Mouse (Mus musculus) ES-Bruce4 (cell line): ENCODE results near the gene Foxn1. TPM values are rescaled to one million over a fixed set of nuclear protein-coding genes. Genes with fewer than 3 reads are reported as not detected.

Source experiments
- H3K27ac ChIP-seq: 2 replicates; pipeline ENCODE4 v1.5.1; 2012; ENCODE audit warnings: low read length, inconsistent platforms; ENCODE audit not compliant: insufficient read depth
- H3K27me3 ChIP-seq: 2 replicates; pipeline ENCODE4 v1.6.1; 2012; ENCODE audit warnings: mild to moderate bottlenecking, low read length, inconsistent platforms; ENCODE audit not compliant: control insufficient read depth, poor library complexity, insufficient read depth, severe bottlenecking
- H3K36me3 ChIP-seq: 2 replicates; pipeline ENCODE4 v1.6.1; 2012; ENCODE audit warnings: inconsistent platforms, mild to moderate bottlenecking, low read length, moderate library complexity; ENCODE audit not compliant: control insufficient read depth, poor library complexity, insufficient read depth, severe bottlenecking
- H3K4me1 ChIP-seq: one replicate; pipeline ENCODE4 v1.8.1; 2011; ENCODE audit warnings: low read length; ENCODE audit not compliant: control insufficient read depth, insufficient read depth
- H3K4me3 ChIP-seq: 2 replicates; pipeline ENCODE4 v1.5.1; 2011; ENCODE audit warnings: low read depth, mild to moderate bottlenecking, low read length
- H3K9ac ChIP-seq: 2 replicates; pipeline ENCODE4 v1.6.1; 2012; ENCODE audit warnings: low read depth, mild to moderate bottlenecking, inconsistent platforms; ENCODE audit not compliant: poor library complexity, severe bottlenecking
- H3K9me3 ChIP-seq: replicated peaks from 2 replicates; pipeline ENCODE4 v1.6.1; 2012; ENCODE audit warnings: mild to moderate bottlenecking, low read length, inconsistent platforms; ENCODE audit not compliant: control insufficient read depth, poor library complexity, insufficient read depth, severe bottlenecking
- CTCF ChIP-seq: IDR thresholded peaks from one replicate; pipeline ENCODE4 v1.8.1; 2011; ENCODE audit warnings: low read depth, low read length
- EP300 ChIP-seq: IDR thresholded peaks from 2 replicates; pipeline ENCODE4 v1.6.1; 2011; ENCODE audit warnings: low read depth, low read length; ENCODE audit not compliant: insufficient read depth
- POLR2A ChIP-seq: IDR thresholded peaks from one replicate; pipeline ENCODE4 v1.8.1; 2011; ENCODE audit warnings: low read length; ENCODE audit not compliant: insufficient read depth
- polyA plus RNA-seq: library from polyadenylated mRNA; stranded (reverse); fragments of >200 nt; gene quantifications from 2 replicates; pipeline ENCODE4 v1.2.4, GENCODE M21; 2011; ENCODE audit warnings: low read depth; ENCODE audit not compliant: missing spikeins, insufficient read depth, insufficient read length

Gene Foxn1
- polyA plus RNA-seq, 1 experiment: not detected

DNA sequence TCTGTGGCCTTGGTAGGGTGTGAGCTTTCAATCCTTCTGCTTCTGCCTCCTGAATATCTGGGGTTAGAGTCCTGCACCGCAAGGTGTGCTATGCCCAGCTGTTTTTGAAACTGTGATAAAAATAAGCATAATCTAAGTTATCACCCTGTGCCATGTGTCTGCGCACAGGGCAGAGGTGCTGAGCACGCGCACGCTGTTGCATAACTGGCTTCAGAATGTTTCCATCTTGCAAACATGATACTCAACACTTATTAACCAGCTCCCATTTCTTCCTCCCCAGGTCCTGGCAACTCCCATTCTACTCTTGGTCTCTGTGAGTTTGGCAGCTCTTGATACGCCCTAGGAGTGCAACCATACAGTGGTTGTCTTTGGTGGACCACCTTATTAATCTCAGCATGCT lies 41.3 kb upstream of the Foxn1 start:
- H3K9me3 ChIP-seq: no peaks in the 10 kb centered on the region
- H3K36me3 ChIP-seq: no peaks in the 10 kb centered on the region
- no peaks in the 10 kb centered on the region for H3K27me3 ChIP-seq
- H3K4me1 ChIP-seq: peaks cover 3% of the 10 kb centered on the region
- H3K9ac ChIP-seq: no peak overlapping the region
- no peak overlapping the region for H3K27ac ChIP-seq
- TF ChIP-seq EP300 (no peak), CTCF (no peak), POLR2A (no peak)
- no peak overlapping the region for H3K4me3 ChIP-seq

DNA sequence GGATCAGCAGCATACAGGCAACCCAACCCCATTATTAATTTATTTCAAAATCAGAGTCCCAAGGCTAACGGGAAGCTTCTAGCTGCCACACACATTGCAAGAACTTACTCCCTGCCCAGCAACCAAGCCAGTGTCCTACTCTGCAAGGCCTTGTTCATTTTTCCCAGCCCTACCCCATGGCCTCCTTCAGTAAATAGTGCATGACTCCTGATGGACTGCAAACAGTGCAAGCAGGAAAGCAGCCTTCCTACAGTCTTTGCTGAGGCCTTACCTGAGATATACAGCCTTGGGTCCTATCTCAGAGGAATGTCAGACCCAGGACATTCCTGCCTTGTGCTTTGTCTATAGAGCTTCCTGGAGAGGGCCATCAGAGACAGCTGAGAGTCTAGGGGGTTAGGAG lies 39.2 kb upstream of the Foxn1 start:
- no peaks in the 10 kb centered on the region for H3K27me3 ChIP-seq
- H3K9me3 ChIP-seq: no peaks in the 10 kb centered on the region
- no peak overlapping the region for H3K4me3 ChIP-seq
- no peak overlapping the region for H3K27ac ChIP-seq
- no peak overlapping the region for H3K9ac ChIP-seq
- peaks cover 9% of the 10 kb centered on the region for H3K4me1 ChIP-seq
- no peak for TF ChIP-seq EP300
- no peak for TF ChIP-seq CTCF
- no peak for TF ChIP-seq POLR2A
- no peaks in the 10 kb centered on the region for H3K36me3 ChIP-seq

DNA sequence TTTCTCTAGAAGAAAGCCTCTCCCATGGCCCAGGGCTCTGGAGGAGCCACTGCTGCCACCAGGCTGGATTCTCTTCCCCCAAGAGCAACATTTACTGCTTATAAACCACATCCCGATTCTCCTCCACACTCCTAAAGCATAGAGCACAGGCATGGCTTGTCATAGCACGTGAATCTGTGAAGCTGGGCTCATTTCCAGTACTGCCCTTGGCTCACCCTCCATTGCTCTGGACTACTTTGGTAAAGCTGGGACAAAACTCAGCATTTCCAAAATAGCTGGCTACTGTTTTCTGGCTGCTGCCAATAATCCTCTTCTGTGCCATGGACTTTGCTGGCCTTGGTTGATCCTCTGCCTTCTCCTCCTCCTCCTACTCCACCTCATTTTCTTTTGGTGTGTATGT lies 38.0 kb upstream of the Foxn1 start:
- peaks cover 9% of the 10 kb centered on the region for H3K4me1 ChIP-seq
- H3K4me3 ChIP-seq: no peak overlapping the region
- H3K9me3 ChIP-seq: no peaks in the 10 kb centered on the region
- H3K36me3 ChIP-seq: no peaks in the 10 kb centered on the region
- H3K27ac ChIP-seq: no peak overlapping the region
- TF ChIP-seq CTCF: no peak
- no peak for TF ChIP-seq POLR2A
- TF ChIP-seq EP300: no peak
- H3K27me3 ChIP-seq: no peaks in the 10 kb centered on the region
- H3K9ac ChIP-seq: no peak overlapping the region

DNA sequence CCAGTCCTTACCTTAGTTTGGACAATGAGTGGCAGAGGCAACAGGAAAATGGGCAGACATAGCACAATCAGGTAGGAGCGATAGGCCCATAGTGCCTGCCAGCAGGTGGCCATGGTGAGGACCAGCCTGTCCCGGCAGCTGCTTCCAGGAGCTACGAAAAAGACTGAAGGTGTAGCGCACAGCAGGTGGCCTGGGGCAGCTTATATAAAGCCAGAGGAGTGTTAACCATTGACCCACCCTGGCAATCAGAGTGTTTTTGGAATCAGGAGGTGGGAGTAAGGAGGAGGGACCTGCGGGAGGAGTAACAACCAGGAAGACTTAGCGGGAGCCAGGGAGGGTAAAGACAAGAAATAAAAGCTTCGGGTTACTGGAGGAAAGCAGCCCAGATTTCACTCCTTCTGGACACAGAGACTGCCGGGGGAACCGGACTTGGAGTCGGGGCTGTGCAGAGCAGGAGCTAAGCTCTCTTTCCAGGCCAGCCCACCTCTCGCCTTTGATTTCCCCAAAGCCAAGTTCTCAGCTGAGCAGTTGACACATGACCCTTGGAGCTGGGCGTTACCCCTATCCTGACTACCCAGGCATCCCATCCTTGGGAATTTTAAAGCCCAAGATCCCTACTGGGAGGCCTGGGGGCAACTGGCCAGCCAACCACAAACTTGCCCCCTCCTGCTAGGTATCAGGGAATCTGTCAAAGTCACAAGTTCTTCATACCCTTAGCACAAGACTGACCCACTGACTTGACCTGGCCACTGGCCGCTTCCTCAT lies 35.9 kb upstream of the Foxn1 start, which contains the start of gene Slc13a2:
TSS of gene Slc13a2 (minus strand) at position 163 of the 765 bp plus-strand sequence.
- Histone ChIP-seq H3K36me3 (no peaks in the 10 kb centered on the region), H3K4me1 (peaks cover 9% of the 10 kb centered on the region), H3K4me3 (no peak within 1 kb of the TSS), H3K27ac (no peak within 1 kb of the TSS), H3K9ac (no peak within 1 kb of the TSS), H3K9me3 (no peaks in the 10 kb centered on the region), H3K27me3 (no peaks in the 10 kb centered on the region)
- no peak for TF ChIP-seq POLR2A
- no peak for TF ChIP-seq EP300
- TF ChIP-seq CTCF: peak; percentile 4

DNA sequence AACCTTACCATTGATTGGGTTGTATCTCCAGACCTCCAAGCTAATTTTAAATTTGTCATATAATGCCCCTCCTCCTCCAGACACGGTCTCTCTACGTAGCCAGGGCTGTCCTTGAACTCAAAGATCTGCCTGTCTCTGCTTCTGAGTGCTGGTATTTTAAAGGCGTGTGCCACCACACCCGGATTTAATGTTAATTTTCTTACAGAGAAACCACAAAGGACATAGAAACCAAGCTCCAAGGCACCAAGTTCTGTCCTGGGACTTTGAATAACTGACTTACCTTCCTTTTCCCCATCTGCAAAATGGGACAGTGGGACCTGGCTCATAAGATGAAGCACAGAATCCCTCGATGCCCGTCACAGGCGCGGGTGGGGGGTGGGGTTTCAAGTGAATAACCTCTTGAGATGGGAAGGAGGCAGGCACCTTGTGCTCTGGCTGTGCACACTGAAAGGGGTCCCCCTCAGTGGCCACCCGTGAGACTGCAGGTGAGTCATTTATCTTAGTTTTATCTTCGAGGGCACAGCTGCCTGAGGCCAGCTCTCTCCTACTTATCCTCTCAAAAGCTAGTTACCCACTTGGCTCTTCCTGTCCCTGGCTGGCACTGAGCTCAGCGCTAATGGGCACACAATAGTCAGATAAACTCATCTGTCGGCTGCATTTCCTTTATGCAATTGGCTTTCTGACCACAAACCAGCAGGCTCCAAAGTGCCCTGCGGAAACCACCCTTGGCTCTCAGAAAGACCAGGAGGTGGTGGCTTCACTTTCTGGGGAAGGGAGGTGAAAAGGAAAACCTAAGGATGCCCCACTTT lies 35.0 kb upstream of the Foxn1 start:
- TF ChIP-seq CTCF: no peak
- TF ChIP-seq EP300: no peak
- no peak for TF ChIP-seq POLR2A
- Histone ChIP-seq H3K27me3 (no peaks in the 10 kb centered on the region), H3K4me3 (no peak overlapping the region), H3K9ac (no peak overlapping the region), H3K9me3 (no peaks in the 10 kb centered on the region), H3K36me3 (no peaks in the 10 kb centered on the region), H3K4me1 (peaks cover 6% of the 10 kb centered on the region), H3K27ac (no peak overlapping the region)

DNA sequence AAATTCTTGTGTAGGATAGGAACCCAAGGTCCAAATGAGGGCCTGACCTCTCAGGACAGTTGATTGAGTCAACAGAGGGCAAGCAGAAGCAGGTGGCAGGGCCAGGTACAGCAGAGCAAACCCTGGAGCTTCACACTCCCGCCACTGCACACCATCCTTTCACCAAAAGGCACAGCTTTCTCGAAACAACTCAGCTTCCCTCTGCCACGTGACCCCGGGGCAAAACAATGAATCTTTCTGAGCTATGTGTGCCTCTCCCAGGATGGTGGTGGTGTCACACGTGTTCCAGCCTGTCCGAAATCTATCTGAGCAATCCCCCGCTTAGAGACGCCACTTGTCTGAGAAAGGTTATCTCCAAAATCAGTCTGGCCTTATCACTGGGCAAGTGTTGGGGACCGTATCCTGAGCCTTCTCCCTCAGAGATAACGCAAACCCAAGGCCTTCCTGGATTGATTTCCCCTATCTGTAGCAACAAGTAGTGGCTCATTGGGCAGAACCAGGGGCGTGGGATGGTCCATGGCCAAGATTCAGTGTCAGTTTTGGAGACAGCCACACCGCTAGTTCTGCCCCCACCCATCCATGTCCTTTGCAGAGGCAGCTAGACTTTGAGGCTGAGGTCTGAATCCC lies 34.0 kb upstream of the Foxn1 start:
- peaks cover 6% of the 10 kb centered on the region for H3K4me1 ChIP-seq
- no peak overlapping the region for H3K4me3 ChIP-seq
- no peak overlapping the region for H3K27ac ChIP-seq
- no peaks in the 10 kb centered on the region for H3K36me3 ChIP-seq
- H3K9ac ChIP-seq: no peak overlapping the region
- H3K9me3 ChIP-seq: no peaks in the 10 kb centered on the region
- TF ChIP-seq EP300 (no peak), POLR2A (no peak), CTCF (no peak)
- no peaks in the 10 kb centered on the region for H3K27me3 ChIP-seq
